26 mouse cellular contexts compared by ENCODE assay signal in the genomic region with DNA sequence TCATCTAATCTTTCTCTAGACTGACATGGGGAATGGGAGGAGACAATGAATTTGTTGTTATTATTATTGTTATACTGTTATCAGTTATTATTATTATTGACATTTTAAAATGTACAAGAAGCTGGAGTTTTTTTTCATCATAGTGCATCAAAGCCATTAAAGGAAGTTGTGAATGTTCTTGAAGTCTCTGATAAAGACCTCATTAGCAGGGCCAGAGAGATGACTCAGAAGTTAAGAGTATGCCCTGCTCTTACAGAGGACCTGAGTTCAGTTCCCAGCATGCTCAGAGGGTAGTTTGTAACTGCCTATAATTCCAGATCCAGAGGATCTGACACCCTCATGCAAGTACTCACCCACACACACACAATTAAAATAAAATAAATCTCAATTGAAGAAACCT.
"Had no signal": no experiment of that assay in that cellular context is flagged by ENCODE, and none has a peak within 500 bp of the region (broad histone marks: within the 10 kb centered on the region; RNA-seq: fewer than 3 reads in every experiment).

No protein-coding gene starts in this region.

- H3K4me1 ChIP-seq: embryonic facial prominence, embryonic 10.5 days; embryonic facial prominence, embryonic 12.5 days; embryonic facial prominence, embryonic 13.5 days; embryonic facial prominence, embryonic 15.5 days; forebrain, embryonic 10.5 days; forebrain, embryonic 13.5 days; forebrain, embryonic 15.5 days had no signal

- H3K36me3 ChIP-seq: embryonic facial prominence, embryonic 10.5 days; embryonic facial prominence, embryonic 12.5 days; embryonic facial prominence, embryonic 13.5 days; embryonic facial prominence, embryonic 15.5 days; forebrain, embryonic 10.5 days; forebrain, embryonic 15.5 days had no signal

- H3K27ac ChIP-seq: embryonic facial prominence, embryonic 10.5 days; embryonic facial prominence, embryonic 12.5 days; embryonic facial prominence, embryonic 13.5 days; embryonic facial prominence, embryonic 15.5 days; forebrain, embryonic 10.5 days; forebrain, embryonic 13.5 days; forebrain, embryonic 15.5 days; gastrocnemius, adult 2 months; heart, adult 2 months; heart, embryonic 10.5 days had no signal

- H3K9ac ChIP-seq: embryonic facial prominence, embryonic 12.5 days; embryonic facial prominence, embryonic 13.5 days; embryonic facial prominence, embryonic 15.5 days; forebrain, embryonic 13.5 days; forebrain, embryonic 15.5 days; forebrain, postnatal 0 days had no signal

- ATAC-seq: forebrain, embryonic 13.5 days; forebrain, embryonic 14.5 days; forebrain, embryonic 15.5 days; forebrain, embryonic 16.5 days; forebrain, postnatal 0 days had no signal

- H3K4me3 ChIP-seq: embryonic facial prominence, embryonic 10.5 days; embryonic facial prominence, embryonic 12.5 days; embryonic facial prominence, embryonic 13.5 days; embryonic facial prominence, embryonic 15.5 days; erythroblast, embryonic 14.5 days; forebrain, embryonic 10.5 days; forebrain, embryonic 13.5 days; forebrain, embryonic 15.5 days; gastrocnemius, adult 2 months; heart, adult 2 months; heart, embryonic 10.5 days had no signal

- H3K4me2 ChIP-seq: embryonic facial prominence, embryonic 12.5 days; embryonic facial prominence, embryonic 13.5 days; embryonic facial prominence, embryonic 15.5 days; forebrain, embryonic 13.5 days; forebrain, embryonic 15.5 days had no signal

- DNase-seq: cerebellum, adult 9-10 months; cerebellum, adult 9-11 months; cerebellum, postnatal 10 days; cerebellum, postnatal 14 days; cerebellum, postnatal 25 days; cerebellum, postnatal 36 days; embryo, embryonic 11 days; forebrain, postnatal 0 days; gastrocnemius, adult 2 months; gastrocnemius, postnatal 10 days; gastrocnemius, postnatal 14 days; gastrocnemius, postnatal 25 days; gastrocnemius, postnatal 36 days; heart, adult 18-20 months; heart, adult 2 months had no signal

- H3K9me3 ChIP-seq: embryonic facial prominence, embryonic 10.5 days; embryonic facial prominence, embryonic 12.5 days; embryonic facial prominence, embryonic 13.5 days; embryonic facial prominence, embryonic 15.5 days; forebrain, embryonic 10.5 days; forebrain, embryonic 13.5 days; forebrain, embryonic 15.5 days; heart, embryonic 10.5 days had no signal

- H3K27me3 ChIP-seq: embryonic facial prominence, embryonic 12.5 days; embryonic facial prominence, embryonic 13.5 days; embryonic facial prominence, embryonic 15.5 days; forebrain, embryonic 13.5 days; forebrain, embryonic 15.5 days had no signal
